Mouse (Mus musculus): ENCODE measurements at regions not wholly inside any gene's neighbourhood (a gene's known extent, or its start where the extent isn't known, plus 50 kb on each side); places are given as distances from the start of the nearest gene placed in this dataset.
A peak's percentile ranks its signal among the peaks of the same experiment; 100 is the strongest.

DNA sequence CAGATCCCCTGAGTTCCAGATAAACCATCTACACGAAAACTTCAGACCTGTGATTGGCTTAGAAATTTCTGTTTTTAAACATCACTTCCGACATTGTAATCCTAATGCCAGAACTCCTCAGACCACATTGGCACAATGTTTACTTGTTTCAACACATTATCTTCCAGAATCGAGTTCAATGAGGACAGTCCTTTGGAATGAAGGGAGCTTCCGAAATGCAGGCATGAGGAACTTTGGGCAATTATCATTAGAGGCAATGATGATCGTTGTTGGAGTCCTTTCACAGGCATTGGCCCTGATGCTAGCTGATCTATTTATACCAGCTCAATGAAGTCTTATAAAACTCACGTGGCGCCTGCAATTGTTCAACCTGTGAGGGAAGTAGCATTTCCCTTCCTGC is 258.4 kb upstream of the Maf start:
- TF ChIP-seq CTCF (IDR thresholded peaks at IDR 0.05; ENCODE audit: insufficient read depth, low read length) (no peak), POLR2A (IDR thresholded peaks at IDR 0.05; ENCODE audit: borderline replicate concordance, extremely low read depth, low read depth, low read length) (no peak)
- 75% methylated on average over 7 of the region's 7 CpGs for WGBS
- no peak for DNase-seq
- no peaks in the 10 kb centered on the region for H3K4me1 ChIP-seq (ENCODE audit: control insufficient read depth, insufficient read depth, low read length)
- H3K4me3 ChIP-seq (replicated peaks; ENCODE audit: extremely low read depth, low read depth, low read length), result no peak overlapping the region

DNA sequence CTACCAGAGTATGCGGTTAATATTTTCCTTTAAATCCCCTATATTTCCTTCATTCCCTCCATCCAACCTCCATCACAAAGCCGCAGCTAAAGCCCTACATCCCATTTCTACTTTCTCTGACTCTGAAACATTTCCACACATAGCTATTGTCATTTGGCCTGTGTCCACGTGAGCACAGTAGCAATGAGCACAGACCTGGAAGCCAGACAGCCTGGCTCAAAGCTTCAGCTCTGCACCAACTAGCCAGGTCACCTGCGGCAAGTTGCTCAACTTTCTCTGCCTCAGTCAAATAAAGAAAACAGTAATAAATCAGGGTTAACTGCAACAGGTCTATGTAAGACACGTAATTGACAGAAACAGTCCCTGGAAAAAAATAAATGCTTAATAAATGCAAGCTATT is 247.8 kb upstream of the Maf start:
- no peaks in the 10 kb centered on the region for H3K4me1 ChIP-seq (ENCODE audit: control insufficient read depth, insufficient read depth, low read length)
- no peak for TF ChIP-seq CTCF (IDR thresholded peaks at IDR 0.05; ENCODE audit: insufficient read depth, low read length)
- TF ChIP-seq POLR2A (IDR thresholded peaks at IDR 0.05; ENCODE audit: borderline replicate concordance, extremely low read depth, low read depth, low read length), result no peak
- H3K4me3 ChIP-seq (replicated peaks; ENCODE audit: extremely low read depth, low read depth, low read length), result no peak overlapping the region
- no peak for DNase-seq
- WGBS, result 75% methylated on average over 5 of the region's 5 CpGs

DNA sequence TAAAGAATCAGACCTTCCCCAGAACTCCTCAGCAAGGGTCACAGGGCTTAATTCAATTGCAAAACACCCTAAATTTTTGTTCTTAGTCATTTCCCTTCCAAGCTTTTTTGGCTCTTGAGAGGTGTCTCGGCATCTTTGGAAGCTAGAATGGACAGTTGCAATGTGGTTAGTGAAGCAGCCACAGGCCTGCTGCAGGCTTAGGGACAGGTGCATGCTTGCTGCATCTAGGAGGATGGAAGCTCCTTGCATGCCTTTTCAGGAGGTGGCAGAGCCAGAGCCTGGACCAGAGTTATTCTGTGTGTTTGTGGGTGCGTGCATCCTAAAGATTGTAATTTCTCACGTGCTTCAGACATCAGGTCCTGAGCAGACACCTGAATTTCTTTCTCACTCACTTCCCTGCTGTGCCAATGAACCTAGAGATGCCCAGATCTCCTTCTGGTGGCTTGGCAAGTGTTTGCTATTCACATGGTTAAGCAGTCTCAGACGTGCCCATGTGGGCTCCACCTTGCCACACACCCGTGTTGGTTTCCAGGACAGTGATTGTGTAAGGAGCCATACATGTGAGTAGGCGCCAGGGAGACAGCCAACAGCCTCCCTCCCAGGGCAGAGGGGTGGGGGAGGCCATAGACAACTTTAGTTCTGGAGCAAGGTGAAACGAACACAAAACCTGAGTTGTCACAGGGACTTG is 246.3 kb upstream of the Maf start:
- TF ChIP-seq CTCF (IDR thresholded peaks at IDR 0.05; ENCODE audit: insufficient read depth, low read length), result no peak
- TF ChIP-seq POLR2A (IDR thresholded peaks at IDR 0.05; ENCODE audit: borderline replicate concordance, extremely low read depth, low read depth, low read length), result no peak
- DNase-seq, result no peak
- no peaks in the 10 kb centered on the region for H3K4me1 ChIP-seq (ENCODE audit: control insufficient read depth, insufficient read depth, low read length)
- H3K4me3 ChIP-seq (replicated peaks; ENCODE audit: extremely low read depth, low read depth, low read length), result no peak overlapping the region
- WGBS, result 77% methylated on average over 7 of the region's 7 CpGs

DNA sequence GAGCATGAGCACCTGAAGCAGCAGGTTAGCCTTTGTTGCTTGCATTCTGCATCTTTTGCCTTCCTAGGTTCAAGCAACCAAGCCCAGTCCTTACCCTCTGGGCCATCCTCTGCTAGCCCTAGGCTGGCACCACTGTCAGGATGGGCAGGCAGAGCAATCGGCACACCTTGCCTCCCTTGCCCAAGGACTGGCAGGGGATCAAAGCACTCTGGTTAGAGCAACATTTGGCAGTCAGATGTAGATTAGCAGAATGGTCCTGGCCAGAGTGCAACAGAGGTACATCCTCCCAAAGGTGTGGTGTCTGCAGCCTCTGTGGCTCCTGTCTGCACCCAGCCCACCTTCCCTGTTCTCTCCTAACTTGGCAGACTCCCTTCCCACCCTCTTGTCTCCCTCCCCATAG is 244.9 kb upstream of the Maf start:
- H3K4me3 ChIP-seq (replicated peaks; ENCODE audit: extremely low read depth, low read depth, low read length), result no peak overlapping the region
- TF ChIP-seq POLR2A (IDR thresholded peaks at IDR 0.05; ENCODE audit: borderline replicate concordance, extremely low read depth, low read depth, low read length) (no peak), CTCF (IDR thresholded peaks at IDR 0.05; ENCODE audit: insufficient read depth, low read length) (no peak)
- DNase-seq, result no peak
- H3K4me1 ChIP-seq (ENCODE audit: control insufficient read depth, insufficient read depth, low read length), result no peaks in the 10 kb centered on the region
- 84% methylated on average over 1 of the region's 1 CpGs for WGBS

DNA sequence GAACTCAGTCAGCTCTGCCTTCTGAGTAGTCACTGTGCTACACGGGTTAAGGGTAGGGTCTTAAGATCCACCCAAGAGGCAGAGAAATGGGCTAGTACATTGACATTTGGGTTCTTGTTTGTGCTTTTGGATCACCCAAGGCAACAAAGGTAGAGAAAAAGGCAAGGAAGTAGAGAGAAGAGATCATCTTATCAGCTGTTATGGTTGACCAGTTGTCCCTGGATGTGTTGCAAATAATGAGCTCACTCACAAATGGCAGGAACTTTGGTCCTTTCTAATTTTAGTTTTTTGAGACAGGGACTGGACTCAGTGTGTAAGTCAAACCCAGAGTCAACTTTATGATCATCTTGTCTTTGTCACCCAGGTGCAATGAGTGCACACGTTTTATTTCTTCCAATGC is 241.3 kb upstream of the Maf start:
- 67% methylated on average over 2 of the region's 2 CpGs for WGBS
- no peak for DNase-seq
- H3K4me3 ChIP-seq (replicated peaks; ENCODE audit: extremely low read depth, low read depth, low read length), result no peak overlapping the region
- no peak for TF ChIP-seq POLR2A (IDR thresholded peaks at IDR 0.05; ENCODE audit: borderline replicate concordance, extremely low read depth, low read depth, low read length)
- TF ChIP-seq CTCF (IDR thresholded peaks at IDR 0.05; ENCODE audit: insufficient read depth, low read length), result no peak
- H3K4me1 ChIP-seq (ENCODE audit: control insufficient read depth, insufficient read depth, low read length), result no peaks in the 10 kb centered on the region

DNA sequence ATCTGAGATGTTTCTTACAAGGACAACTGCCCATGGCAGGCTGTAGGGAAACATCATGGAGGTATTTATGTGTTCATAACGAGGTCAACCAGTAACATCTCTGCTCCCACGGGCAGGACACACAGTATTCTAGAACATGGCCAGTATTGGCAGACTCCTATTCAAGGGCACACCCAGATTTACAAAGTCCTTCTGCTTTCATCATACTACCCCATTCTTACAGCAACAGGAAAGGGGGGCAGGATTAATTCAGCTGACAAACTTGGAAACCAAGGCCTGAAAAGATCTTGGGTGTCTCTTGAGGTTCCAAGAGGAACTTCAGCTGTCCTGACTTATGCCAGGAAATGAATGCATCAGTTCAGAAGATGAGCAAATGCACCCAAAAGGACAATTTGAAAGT is 240.4 kb upstream of the Maf start:
- WGBS, result 71% methylated on average over 2 of the region's 2 CpGs
- H3K4me3 ChIP-seq (replicated peaks; ENCODE audit: extremely low read depth, low read depth, low read length), result no peak overlapping the region
- H3K4me1 ChIP-seq (ENCODE audit: control insufficient read depth, insufficient read depth, low read length), result no peaks in the 10 kb centered on the region
- TF ChIP-seq POLR2A (IDR thresholded peaks at IDR 0.05; ENCODE audit: borderline replicate concordance, extremely low read depth, low read depth, low read length), result no peak
- no peak for TF ChIP-seq CTCF (IDR thresholded peaks at IDR 0.05; ENCODE audit: insufficient read depth, low read length)
- no peak for DNase-seq

DNA sequence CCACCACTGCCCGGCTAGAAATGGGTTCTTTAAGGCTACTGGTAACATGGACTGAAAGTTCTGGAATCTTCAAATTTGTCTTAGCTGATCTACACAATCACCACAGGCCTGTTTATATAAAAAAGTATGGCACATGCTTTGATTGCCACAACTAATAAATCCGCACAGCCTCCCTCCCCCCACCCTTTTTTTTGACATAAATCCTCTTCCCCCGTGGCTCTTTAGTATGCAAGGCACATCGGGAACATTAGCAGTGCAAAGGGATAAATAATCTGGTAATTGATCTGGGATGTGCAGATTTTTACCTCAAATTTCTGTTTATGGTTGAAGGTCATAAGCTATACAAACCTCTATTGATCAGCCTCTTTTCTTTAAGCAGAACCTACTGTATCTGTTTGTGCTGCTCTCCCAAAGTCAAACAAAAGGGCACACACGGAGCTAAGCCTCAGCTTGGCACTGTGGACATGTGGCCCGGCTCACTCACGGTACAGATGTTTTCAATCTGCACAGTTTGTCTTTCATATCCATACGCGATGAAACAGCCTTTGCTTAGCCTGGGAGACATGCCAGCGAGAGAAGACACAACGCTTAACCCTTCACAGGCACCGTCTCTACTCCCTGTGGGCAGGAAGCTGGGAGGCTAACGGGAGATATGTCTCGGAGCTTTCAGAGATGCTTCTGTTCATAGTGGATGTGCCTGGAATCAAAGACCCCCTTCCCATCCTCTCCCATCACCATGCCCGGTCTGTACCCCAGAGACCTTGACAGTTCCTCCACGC is 235.3 kb upstream of the Maf start:
- 35% methylated on average over 16 of the region's 16 CpGs for WGBS
- TF ChIP-seq CTCF (IDR thresholded peaks at IDR 0.05; ENCODE audit: insufficient read depth, low read length) (no peak), POLR2A (IDR thresholded peaks at IDR 0.05; ENCODE audit: borderline replicate concordance, extremely low read depth, low read depth, low read length) (no peak)
- no peaks in the 10 kb centered on the region for H3K4me1 ChIP-seq (ENCODE audit: control insufficient read depth, insufficient read depth, low read length)
- no peak overlapping the region for H3K4me3 ChIP-seq (replicated peaks; ENCODE audit: extremely low read depth, low read depth, low read length)
- DNase-seq, result peak; percentile 4

DNA sequence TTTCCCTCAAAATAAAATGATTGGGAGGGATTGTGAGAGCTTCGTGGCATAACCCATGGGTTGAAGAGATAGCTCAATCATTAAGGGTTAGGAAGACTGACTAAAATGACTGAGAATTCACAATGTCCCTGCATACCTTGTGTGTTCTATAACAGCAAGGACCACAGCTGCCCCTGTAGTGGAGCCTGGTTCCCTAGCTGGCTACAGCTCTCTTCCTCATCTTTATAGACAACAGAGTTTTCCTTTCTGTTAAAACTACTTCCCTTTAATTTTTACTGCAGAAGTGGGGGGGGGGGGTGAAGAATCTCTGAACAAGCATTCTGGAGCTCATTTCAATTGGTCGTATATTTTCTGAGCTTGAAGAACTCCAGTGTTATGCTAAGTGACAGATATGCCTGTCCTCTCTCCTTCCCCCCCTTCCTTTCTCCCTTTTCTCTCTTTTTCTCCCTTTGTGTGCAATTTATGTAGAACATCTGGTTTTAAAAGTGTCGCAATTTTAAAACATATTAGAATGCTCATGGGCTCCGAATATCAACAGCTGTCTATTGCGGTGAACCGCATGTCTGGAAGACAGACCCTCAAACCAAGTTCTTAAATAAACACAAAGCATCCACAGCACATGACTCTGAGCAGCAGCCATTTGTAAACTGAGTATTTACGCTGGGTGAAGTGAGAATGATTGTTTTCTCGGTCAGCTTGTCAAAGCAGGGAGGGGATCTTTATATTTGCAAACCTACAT is 222.0 kb upstream of the Maf start:
- TF ChIP-seq CTCF (IDR thresholded peaks at IDR 0.05; ENCODE audit: insufficient read depth, low read length) (no peak), POLR2A (IDR thresholded peaks at IDR 0.05; ENCODE audit: borderline replicate concordance, extremely low read depth, low read depth, low read length) (no peak)
- Histone ChIP-seq H3K4me3 (replicated peaks; ENCODE audit: extremely low read depth, low read depth, low read length) (no peak overlapping the region), H3K4me1 (ENCODE audit: control insufficient read depth, insufficient read depth, low read length) (no peaks in the 10 kb centered on the region)
- 47% methylated on average over 8 of the region's 8 CpGs for WGBS
- no peak for DNase-seq

DNA sequence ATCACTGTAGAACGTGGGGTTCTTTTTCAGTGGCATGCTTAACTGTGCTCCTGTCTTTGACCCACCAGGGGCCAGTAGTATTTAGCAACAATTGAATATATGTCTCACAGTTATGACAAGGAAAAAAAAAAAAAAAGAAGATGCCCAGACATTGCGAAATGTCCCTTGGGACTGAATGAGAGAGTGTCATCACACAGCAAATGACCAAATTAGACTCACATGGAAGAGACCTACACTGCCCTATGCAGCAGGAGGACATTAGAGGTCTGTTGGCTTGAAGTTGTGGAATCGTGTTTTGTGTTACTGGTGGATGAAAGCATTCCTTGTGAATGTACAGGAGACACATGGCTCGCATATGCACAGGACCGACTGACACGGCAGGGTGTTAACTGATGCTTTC is 214.3 kb upstream of the Maf start:
- no peak for DNase-seq

More for the DNA sequence above, 214.3 kb upstream of the Maf start:
- WGBS, result 83% methylated on average over 6 of the region's 6 CpGs
- Histone ChIP-seq H3K4me1 (ENCODE audit: control insufficient read depth, insufficient read depth, low read length) (no peaks in the 10 kb centered on the region), H3K4me3 (replicated peaks; ENCODE audit: extremely low read depth, low read depth, low read length) (no peak overlapping the region)
- TF ChIP-seq POLR2A (IDR thresholded peaks at IDR 0.05; ENCODE audit: borderline replicate concordance, extremely low read depth, low read depth, low read length) (no peak), CTCF (IDR thresholded peaks at IDR 0.05; ENCODE audit: insufficient read depth, low read length) (no peak)
